Mouse (Mus musculus): ENCODE measurements around the gene Gm14569. TPM values are rescaled to one million over a fixed set of nuclear protein-coding genes. Genes with fewer than 3 reads are reported as not detected.

The Gm14569 gene
- polyA plus RNA-seq (2015; fragmentation: Nextera tagmentation; extraction: Ambion mirVana) = 0.44 and 0.90 TPM in 2 replicates

GRCm38 (mm10) chrX:36491730-36492129, at the start of gene Gm14569:
TSS of gene Gm14569 (minus strand) at chrX:36491830.

GRCm38 (mm10) chrX:36400980-36401379, 90.7 kb downstream of the Gm14569 start, which contains the start of gene Gm6268:
TSS of gene Gm6268 (plus strand) at chrX:36401280.

Small RNAs within 50 kb of the gene (microRNA-seq; reads per million reads assigned to microRNA genes)
- not detected for gene Gm44485 (ENCODE audit: borderline replicate concordance, insufficient number of aligned reads)

Other genes with a start within 250 kb of the Gm14569 start
- gene Lonrf3, start 163.5 kb downstream of the Gm14569 start, polyA plus RNA-seq (2015; fragmentation: Nextera tagmentation; extraction: Ambion mirVana) = 0.24 and 0.55 TPM in 2 replicates
- not detected in 2 replicates for gene Gm6268, start 90.5 kb downstream of the Gm14569 start, polyA plus RNA-seq (2015; fragmentation: Nextera tagmentation; extraction: Ambion mirVana)
- 491 and 702 TPM in 2 replicates for gene Pgrmc1, start 106.4 kb upstream of the Gm14569 start, polyA plus RNA-seq (2015; fragmentation: Nextera tagmentation; extraction: Ambion mirVana)
- 3.0 and 4.3 TPM in 2 replicates for gene Akap17b, start 153.6 kb upstream of the Gm14569 start, polyA plus RNA-seq (2015; fragmentation: Nextera tagmentation; extraction: Ambion mirVana)